Mouse (Mus musculus) CD4-positive naive resting alpha-beta T cell, adult 76 days (primary cell): ENCODE measurements around the gene Gab3. TPM values are rescaled to one million over a fixed set of nuclear protein-coding genes. Genes with fewer than 3 reads are reported as not detected.

ENCODE experiments used
- total RNA-seq: library from RNA; stranded (reverse); gene quantifications from one replicate; pipeline ENCODE4 v1.2.4, GENCODE M21; 2023

Gene Gab3
- total RNA-seq: 17.2 TPM

DNA sequence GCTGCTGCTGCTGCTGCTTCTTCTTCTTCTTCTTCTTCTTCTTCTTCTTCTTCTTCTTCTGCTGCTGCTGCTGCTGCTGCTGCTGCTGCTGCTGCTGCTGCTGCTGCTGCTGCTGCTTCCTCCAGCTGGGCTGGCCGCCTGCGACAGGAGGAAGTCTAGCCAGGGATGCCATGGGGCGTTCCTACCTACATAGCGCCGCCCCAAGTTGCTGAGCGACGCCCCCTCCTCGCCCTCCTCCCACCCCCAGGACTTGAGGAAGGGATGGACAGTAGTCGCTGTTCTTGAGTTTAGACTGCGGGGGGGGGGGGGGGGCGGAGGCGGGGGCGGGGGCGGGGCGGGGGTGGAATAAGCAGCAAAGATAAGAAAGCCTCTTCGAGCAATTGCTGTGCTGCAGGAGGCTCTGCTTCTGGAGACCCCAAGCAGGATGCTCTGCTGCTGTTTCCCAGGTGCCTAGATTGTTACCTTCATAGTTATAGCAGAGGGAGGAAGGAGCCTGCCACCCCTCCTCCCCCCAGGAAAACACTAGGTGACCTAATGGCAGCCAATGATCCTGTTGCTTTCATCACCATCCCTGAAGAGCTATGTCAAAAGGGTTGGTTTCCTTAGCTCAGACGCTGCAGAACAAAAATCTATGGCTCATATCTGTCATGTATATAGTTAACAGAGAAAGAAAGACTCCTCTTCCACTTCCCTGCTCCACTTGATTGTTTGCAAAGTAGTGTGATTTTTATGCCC lies at the start of gene Gab3:
Gene Gab3, minus strand, starts transcription at position 685 of the 735 bp plus-strand sequence.

GRCm38 (mm10) chrX:75130467-75131160 lies 45.4 kb upstream of the Gab3 start, which contains the start of gene Mpp1:
Mpp1 (minus strand) TSS chrX:75131016.

GRCm38 (mm10) chrX:75095369-75096162 lies 10.3 kb upstream of the Gab3 start, which contains the start of gene Dkc1:
Dkc1 (plus strand) TSS chrX:75095854.

Other genes with a start within 250 kb of the Gab3 start
- gene Gm5936, start 248.3 kb downstream of the Gab3 start, total RNA-seq: not detected
- gene Dkc1, start 10.4 kb upstream of the Gab3 start, total RNA-seq: 56.3 TPM
- gene Mpp1, start 45.6 kb upstream of the Gab3 start, total RNA-seq: 37.9 TPM
- not detected for gene Smim9, start 78.3 kb upstream of the Gab3 start, total RNA-seq